Mouse (Mus musculus): ENCODE measurements at regions not wholly inside any gene's neighbourhood (a gene's known extent, or its start where the extent isn't known, plus 50 kb on each side); places are given as distances from the start of the nearest gene placed in this dataset.
"Not testable (repeated sequence)": the region's sequence is repeated elsewhere in the genome, so short reads cannot be mapped to it uniquely, and the experiment has no call there.

GRCm38 (mm10) chr4:22133547-22134495 is 202.7 kb downstream of the Faxc start:
- peak; percentile 11 for DNase-seq

DNA sequence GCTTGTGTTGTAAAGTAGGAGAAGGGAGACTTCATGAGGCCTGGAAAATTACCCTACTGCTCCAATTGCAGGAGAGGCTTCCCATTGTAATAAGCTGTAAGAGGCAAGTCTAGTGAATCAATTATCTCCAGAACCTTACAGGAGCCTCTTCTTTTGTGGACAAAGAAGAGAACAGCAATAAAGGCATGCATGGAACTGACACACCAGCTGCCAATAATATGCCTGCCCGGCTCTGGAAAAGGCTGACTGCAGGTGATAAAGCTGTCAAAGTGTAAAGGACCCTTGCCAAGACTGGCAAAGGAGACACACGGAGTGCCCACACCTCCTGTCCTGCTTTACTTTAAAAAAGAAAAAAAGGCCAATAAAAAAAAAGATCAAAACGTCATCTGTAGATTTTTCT is 209.0 kb downstream of the Faxc start:
- no peak for DNase-seq

GRCm38 (mm10) chr4:22143546-22143945 is 212.4 kb downstream of the Faxc start:
- DNase-seq = no peak

- not testable (repeated sequence) for DNase-seq
Observed at GRCm38 (mm10) chr4:22144834-22145233, 212.5 kb upstream of the Fbxl4 start.

- peak; percentile 20 for DNase-seq
Observed at GRCm38 (mm10) chr4:22146648-22147409, 210.5 kb upstream of the Fbxl4 start.

DNA sequence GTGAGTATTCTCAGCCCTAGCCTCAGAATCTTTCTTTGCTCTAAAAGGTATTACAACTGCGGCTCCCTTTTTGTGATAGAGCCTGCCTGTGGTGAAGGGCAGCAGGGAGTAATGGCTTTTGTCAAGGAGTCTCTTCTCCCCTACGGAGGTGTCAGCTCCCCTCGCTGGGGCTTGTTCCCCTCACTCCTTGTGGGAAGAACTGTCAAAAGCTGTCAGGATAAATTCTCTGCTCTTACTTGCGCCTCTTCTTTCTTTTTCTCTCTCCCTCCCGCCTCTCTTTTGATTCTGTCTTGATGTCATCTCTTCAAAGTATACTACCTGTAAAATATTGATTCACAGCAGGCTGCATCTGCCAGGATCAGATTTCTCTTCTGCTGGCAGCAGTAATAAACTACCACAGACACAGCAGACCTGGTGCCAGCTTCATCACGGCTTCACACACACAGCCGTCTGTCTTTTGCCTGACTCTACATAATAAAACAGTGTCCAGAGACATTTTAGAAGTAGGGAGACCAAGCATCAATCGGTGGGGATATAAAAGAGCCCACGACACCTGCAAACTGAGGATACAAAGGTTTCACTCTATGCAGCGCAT is 205.3 kb upstream of the Fbxl4 start:
- DNase-seq = no peak

DNA sequence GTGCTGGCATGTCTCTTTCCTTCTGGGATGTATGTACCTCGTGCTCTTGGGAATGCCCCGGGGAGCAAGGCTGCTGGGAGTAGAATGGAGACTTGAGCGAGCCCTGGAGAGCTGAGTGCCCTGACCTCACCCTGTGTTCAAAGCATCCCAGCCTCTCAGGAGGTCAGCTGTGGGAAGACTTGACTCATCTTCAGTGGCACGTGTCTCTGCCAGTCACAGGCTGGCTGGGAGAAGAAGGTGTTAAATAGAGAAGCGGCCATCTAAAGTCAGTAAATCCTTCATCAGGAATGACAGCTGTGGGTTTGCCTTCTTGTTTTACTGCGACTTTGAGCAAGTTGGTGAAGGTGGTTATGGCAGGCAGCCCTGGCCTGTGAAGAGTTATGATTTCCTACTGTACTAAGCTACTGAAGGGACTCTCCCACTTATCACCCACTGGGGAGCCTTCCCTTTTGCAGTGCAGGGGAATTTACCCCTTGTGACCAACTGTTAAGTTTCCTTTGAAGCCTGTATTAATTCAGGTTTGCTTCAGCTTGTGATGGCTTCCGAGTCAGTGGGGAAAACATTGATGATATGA is 204.3 kb upstream of the Fbxl4 start:
- no peak for DNase-seq

DNA sequence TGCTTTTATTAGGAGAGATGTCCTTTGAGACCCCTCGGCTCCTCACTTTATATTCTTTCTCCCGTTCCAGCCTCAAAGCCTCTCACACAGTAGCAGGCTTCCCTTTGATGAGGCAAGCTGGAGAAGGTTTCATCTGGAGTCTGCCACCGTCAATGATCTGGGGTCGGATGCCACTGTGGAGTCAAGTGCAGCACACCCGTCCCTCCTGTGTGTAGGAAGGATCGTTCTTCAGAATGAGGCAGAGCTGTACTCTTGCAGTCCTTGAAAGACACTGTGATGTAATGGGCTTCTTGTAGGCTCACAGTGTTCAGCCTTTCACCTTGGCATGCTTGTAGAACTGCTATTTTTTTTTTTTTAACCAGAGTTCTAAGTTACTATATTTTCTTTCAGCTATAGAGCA is 203.7 kb upstream of the Fbxl4 start:
- no peak for DNase-seq

- DNase-seq = no peak
Observed at GRCm38 (mm10) chr4:22186422-22186821, 170.9 kb upstream of the Fbxl4 start.

GRCm38 (mm10) chr4:22188141-22189006 is 169.0 kb upstream of the Fbxl4 start:
- no peak for DNase-seq

- DNase-seq = peak; percentile 8
Observed at GRCm38 (mm10) chr4:22196501-22196900, 160.8 kb upstream of the Fbxl4 start.

DNA sequence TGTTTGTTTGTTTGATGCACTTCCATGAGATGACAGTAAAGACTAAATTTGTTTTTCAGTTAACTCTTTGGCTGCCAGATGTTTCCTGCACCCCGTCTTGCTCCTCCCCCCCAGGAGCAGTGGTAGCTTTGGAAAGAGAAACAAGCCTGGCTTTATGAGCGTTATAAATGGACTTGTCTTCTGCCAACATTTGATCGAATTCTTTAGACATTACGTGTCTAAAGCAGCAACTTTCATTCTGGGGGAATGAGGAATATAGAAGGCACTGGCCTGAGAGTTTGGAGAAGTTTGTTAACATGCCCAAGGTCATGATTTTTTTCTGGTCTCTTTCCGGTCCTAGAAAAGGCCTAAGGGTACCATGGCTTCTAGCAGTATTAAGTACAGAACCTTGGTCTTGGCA is 148.8 kb upstream of the Fbxl4 start:
- no peak for DNase-seq

- no peak for DNase-seq
Observed at GRCm38 (mm10) chr4:22237640-22238039, 119.7 kb upstream of the Fbxl4 start.

- not testable (repeated sequence) for DNase-seq
Observed at GRCm38 (mm10) chr4:22250276-22250675, 107.1 kb upstream of the Fbxl4 start.

- DNase-seq = peak; percentile 4
Observed at GRCm38 (mm10) chr4:22263903-22264302, 93.4 kb upstream of the Fbxl4 start.

- no peak for DNase-seq
Observed at GRCm38 (mm10) chr4:22269064-22269463, 88.3 kb upstream of the Fbxl4 start.

DNA sequence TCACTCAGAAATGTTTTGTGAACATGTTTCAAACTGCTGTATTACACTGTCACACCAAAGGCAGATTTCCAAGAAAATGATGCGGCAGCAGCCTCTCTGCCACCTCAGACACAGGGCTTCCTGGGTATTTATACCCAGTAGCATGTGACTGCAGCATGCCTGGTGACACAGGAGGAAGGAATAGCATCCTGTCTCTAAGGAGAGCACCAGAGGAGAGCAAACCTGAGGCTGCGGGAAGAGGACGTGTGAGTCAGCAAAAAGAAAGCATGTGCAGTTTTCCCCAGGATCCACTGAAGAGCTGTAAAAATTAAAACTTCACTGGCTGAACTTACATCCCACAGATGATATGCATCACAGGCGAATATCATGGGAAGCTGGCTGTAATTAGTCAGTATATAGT is 83.2 kb upstream of the Fbxl4 start:
- DNase-seq = no peak

GRCm38 (mm10) chr4:22282536-22283323 is 74.6 kb upstream of the Fbxl4 start:
- no peak for DNase-seq

GRCm38 (mm10) chr4:22292169-22292568 is 65.2 kb upstream of the Fbxl4 start:
- DNase-seq = no peak

- DNase-seq = no peak
Observed at GRCm38 (mm10) chr4:22300206-22300605, 57.1 kb upstream of the Fbxl4 start.

Data from kidney, postnatal 10 days (tissue).